Mouse (Mus musculus): ENCODE measurements around the gene Ptpn23. TPM values are rescaled to one million over a fixed set of nuclear protein-coding genes. Genes with fewer than 3 reads are reported as not detected.
"Not testable (repeated sequence)": the region's sequence is repeated elsewhere in the genome, so short reads cannot be mapped to it uniquely, and the experiment has no call there.

Gene Ptpn23
- polyA plus RNA-seq, 1 experiment = 32.4 TPM

- Histone ChIP-seq H3ac (ENCODE audit: control insufficient read depth, insufficient read length, low read depth) (no peak overlapping the region), H3K27me3 (ENCODE audit: control insufficient read depth, insufficient read depth, insufficient read length) (no peaks in the 10 kb centered on the region), H3K79me3 (ENCODE audit: low read depth) (peaks cover 15% of the 10 kb centered on the region), H3K79me2 (ENCODE audit: control insufficient read depth, insufficient read depth) (peaks cover 19% of the 10 kb centered on the region), H3K36me3 (ENCODE audit: control insufficient read depth, insufficient read depth) (no peaks in the 10 kb centered on the region), H3K4me3 (ENCODE audit: insufficient read depth, poor library complexity, severe bottlenecking) (no peak overlapping the region)
- TF ChIP-seq MYOG (IDR thresholded peaks at IDR 0.05; ENCODE audit: control insufficient read depth, extremely low read depth, insufficient read length) = no peak
- TF ChIP-seq FOSL1 (IDR thresholded peaks at IDR 0.05; ENCODE audit: insufficient read depth, low read length, poor library complexity, severe bottlenecking) = no peak
- no peak for TF ChIP-seq CEBPB (IDR thresholded peaks at IDR 0.05; ENCODE audit: low read depth)
- peak; percentile 88 for TF ChIP-seq CTCF (IDR thresholded peaks at IDR 0.05; ENCODE audit: control insufficient read depth, insufficient read depth, insufficient read length)
- no peak for TF ChIP-seq MYOD1 (IDR thresholded peaks at IDR 0.05; ENCODE audit: control insufficient read depth, insufficient read length, low read depth)
- TF ChIP-seq MAX (IDR thresholded peaks at IDR 0.05) = no peak
These were observed 3.2 kb upstream of the Ptpn23 start for GRCm38 (mm10) chr9:110410908-110411887.

GRCm38 (mm10) chr9:110407311-110408098 lies 508 bp downstream of the Ptpn23 start:
- Histone ChIP-seq H3K27me3 (ENCODE audit: control insufficient read depth, insufficient read depth, insufficient read length) (no peaks in the 10 kb centered on the region), H3ac (ENCODE audit: control insufficient read depth, insufficient read length, low read depth) (peak overlapping the region; percentile 81), H3K79me2 (ENCODE audit: control insufficient read depth, insufficient read depth) (peaks cover 56% of the 10 kb centered on the region), H3K79me3 (ENCODE audit: low read depth) (peaks cover 47% of the 10 kb centered on the region), H3K36me3 (ENCODE audit: control insufficient read depth, insufficient read depth) (peaks cover 15% of the 10 kb centered on the region), H3K4me3 (ENCODE audit: insufficient read depth, poor library complexity, severe bottlenecking) (peak overlapping the region; percentile 84)
- no peak for TF ChIP-seq CEBPB (IDR thresholded peaks at IDR 0.05; ENCODE audit: low read depth)
- no peak for TF ChIP-seq MYOG (IDR thresholded peaks at IDR 0.05; ENCODE audit: control insufficient read depth, extremely low read depth, insufficient read length)
- TF ChIP-seq MYOD1 (IDR thresholded peaks at IDR 0.05; ENCODE audit: control insufficient read depth, insufficient read length, low read depth) = no peak
- TF ChIP-seq CTCF (IDR thresholded peaks at IDR 0.05; ENCODE audit: control insufficient read depth, insufficient read depth, insufficient read length) = no peak
- no peak for TF ChIP-seq MAX (IDR thresholded peaks at IDR 0.05)
- no peak for TF ChIP-seq USF1 (IDR thresholded peaks at IDR 0.05; ENCODE audit: low read depth)
- TF ChIP-seq FOSL1 (IDR thresholded peaks at IDR 0.05; ENCODE audit: insufficient read depth, low read length, poor library complexity, severe bottlenecking) = no peak

- not testable (repeated sequence) for H3ac ChIP-seq (ENCODE audit: control insufficient read depth, insufficient read length, low read depth); H3K4me3 ChIP-seq (ENCODE audit: insufficient read depth, poor library complexity, severe bottlenecking); H3K27me3 ChIP-seq (ENCODE audit: control insufficient read depth, insufficient read depth, insufficient read length)
- Histone ChIP-seq H3K79me3 (ENCODE audit: low read depth) (peaks cover 84% of the 10 kb centered on the region), H3K36me3 (ENCODE audit: control insufficient read depth, insufficient read depth) (peaks cover 20% of the 10 kb centered on the region), H3K79me2 (ENCODE audit: control insufficient read depth, insufficient read depth) (peaks cover 98% of the 10 kb centered on the region)
These were observed 4.8 kb downstream of the Ptpn23 start for GRCm38 (mm10) chr9:110403240-110403639.

GRCm38 (mm10) chr9:110402731-110403130 lies 5.3 kb downstream of the Ptpn23 start:
- H3K79me3 ChIP-seq (ENCODE audit: low read depth) = peaks cover 86% of the 10 kb centered on the region
- no peak overlapping the region for H3ac ChIP-seq (ENCODE audit: control insufficient read depth, insufficient read length, low read depth)
- no peak overlapping the region for H3K4me3 ChIP-seq (ENCODE audit: insufficient read depth, poor library complexity, severe bottlenecking)
- H3K27me3 ChIP-seq (ENCODE audit: control insufficient read depth, insufficient read depth, insufficient read length) = no peaks in the 10 kb centered on the region
- H3K79me2 ChIP-seq (ENCODE audit: control insufficient read depth, insufficient read depth) = peaks cover 99% of the 10 kb centered on the region
- TF ChIP-seq CEBPB (IDR thresholded peaks at IDR 0.05; ENCODE audit: low read depth) (no peak), MYOD1 (IDR thresholded peaks at IDR 0.05; ENCODE audit: control insufficient read depth, insufficient read length, low read depth) (no peak), USF1 (IDR thresholded peaks at IDR 0.05; ENCODE audit: low read depth) (no peak), MYOG (IDR thresholded peaks at IDR 0.05; ENCODE audit: control insufficient read depth, extremely low read depth, insufficient read length) (no peak), CTCF (IDR thresholded peaks at IDR 0.05; ENCODE audit: control insufficient read depth, insufficient read depth, insufficient read length) (no peak), FOSL1 (IDR thresholded peaks at IDR 0.05; ENCODE audit: insufficient read depth, low read length, poor library complexity, severe bottlenecking) (no peak), MAX (IDR thresholded peaks at IDR 0.05) (no peak)
- H3K36me3 ChIP-seq (ENCODE audit: control insufficient read depth, insufficient read depth) = peaks cover 20% of the 10 kb centered on the region

GRCm38 (mm10) chr9:110400650-110401049 lies 7.4 kb downstream of the Ptpn23 start:
- H3K36me3 ChIP-seq (ENCODE audit: control insufficient read depth, insufficient read depth) = peaks cover 29% of the 10 kb centered on the region
- H3K79me2 ChIP-seq (ENCODE audit: control insufficient read depth, insufficient read depth) = peaks cover 85% of the 10 kb centered on the region
- TF ChIP-seq MYOD1 (IDR thresholded peaks at IDR 0.05; ENCODE audit: control insufficient read depth, insufficient read length, low read depth) (no peak), MYOG (IDR thresholded peaks at IDR 0.05; ENCODE audit: control insufficient read depth, extremely low read depth, insufficient read length) (no peak), MAX (IDR thresholded peaks at IDR 0.05) (no peak), FOSL1 (IDR thresholded peaks at IDR 0.05; ENCODE audit: insufficient read depth, low read length, poor library complexity, severe bottlenecking) (no peak), CTCF (IDR thresholded peaks at IDR 0.05; ENCODE audit: control insufficient read depth, insufficient read depth, insufficient read length) (no peak), USF1 (IDR thresholded peaks at IDR 0.05; ENCODE audit: low read depth) (no peak), CEBPB (IDR thresholded peaks at IDR 0.05; ENCODE audit: low read depth) (no peak)

More at GRCm38 (mm10) chr9:110400650-110401049, 7.4 kb downstream of the Ptpn23 start:
- H3K79me3 ChIP-seq (ENCODE audit: low read depth) = peaks cover 70% of the 10 kb centered on the region
- no peaks in the 10 kb centered on the region for H3K27me3 ChIP-seq (ENCODE audit: control insufficient read depth, insufficient read depth, insufficient read length)
- H3K4me3 ChIP-seq (ENCODE audit: insufficient read depth, poor library complexity, severe bottlenecking) = no peak overlapping the region
- H3ac ChIP-seq (ENCODE audit: control insufficient read depth, insufficient read length, low read depth) = no peak overlapping the region
